Mouse (Mus musculus) MEL (cell line): Measurements from ENCODE around the gene Tnrc6c. TPM values are rescaled to one million over a fixed set of nuclear protein-coding genes. Genes with fewer than 3 reads are reported as not detected.
A peak's percentile ranks its signal among the peaks of the same experiment; 100 is the strongest.

Source experiments
- DNase-seq: peaks from one replicate; pipeline ENCODE4 v3.0.0; 2011; ENCODE audit warnings: low read depth, low spot score
- H3K27ac ChIP-seq: 2 replicates; pipeline ENCODE4 v1.5.1; 2012; ENCODE audit warnings: low read depth, mild to moderate bottlenecking, control low read depth, low read length, moderate library complexity; ENCODE audit not compliant: control insufficient read depth
- H3K27me3 ChIP-seq, 2 experiments: fragments of 150-350 bp in 1 of 2; sonication (generic) in 1 of 2; 2 replicates each; pipeline ENCODE4 v1.6.1; 2012; ENCODE audit warnings: low read length in 2 of 2, mild to moderate bottlenecking in 2 of 2, improper control_type of control experiment in 1 of 2, moderate library complexity in 1 of 2; ENCODE audit not compliant: insufficient read depth in 2 of 2, control insufficient read depth in 1 of 2
- H3K36me3 ChIP-seq, 2 experiments: 2 replicates each; pipeline ENCODE4 v1.6.1; 2012 to 2014; ENCODE audit warnings: low read length in 2 of 2, improper control_type of control experiment in 1 of 2, inconsistent platforms in 1 of 2, mild to moderate bottlenecking in 1 of 2; ENCODE audit not compliant: insufficient read depth in 2 of 2, control insufficient read depth in 1 of 2
- H3K4me1 ChIP-seq, 2 experiments: fragments of 150-350 bp in 1 of 2; sonication (generic) in 1 of 2; 2 replicates each; pipeline ENCODE4 v1.6.1; 2012; ENCODE audit warnings: low read length in 2 of 2, improper control_type of control experiment in 1 of 2, mild to moderate bottlenecking in 1 of 2; ENCODE audit not compliant: insufficient read depth in 2 of 2, control insufficient read depth in 1 of 2
- H3K4me3 ChIP-seq, 2 experiments: fragments of 150-350 bp in 1 of 2; sonication (generic) in 1 of 2; 2 replicates each; pipeline ENCODE4 v1.5.1; 2012; ENCODE audit warnings: low read depth in 2 of 2, low read length in 2 of 2, mild to moderate bottlenecking in 2 of 2, moderate library complexity in 2 of 2, control low read depth in 1 of 2, improper control_type of control experiment in 1 of 2; ENCODE audit not compliant: control insufficient read depth in 1 of 2, insufficient read depth in 1 of 2
- H3K79me2 ChIP-seq: 2 replicates; pipeline ENCODE4 v1.6.1; 2012; ENCODE audit warnings: mild to moderate bottlenecking, low read length, moderate library complexity; ENCODE audit not compliant: control insufficient read depth, poor library complexity, insufficient read depth
- H3K9ac ChIP-seq: 2 replicates; pipeline ENCODE4 v1.6.1; 2012; ENCODE audit warnings: low read depth, mild to moderate bottlenecking, control low read depth, low read length, moderate library complexity; ENCODE audit not compliant: control insufficient read depth, poor library complexity, severe bottlenecking
- H3K9me3 ChIP-seq: fragments of 150-350 bp; sonication (generic); replicated peaks from 2 replicates; pipeline ENCODE4 v1.6.1; 2012; ENCODE audit warnings: mild to moderate bottlenecking, low read length, improper control_type of control experiment, moderate library complexity; ENCODE audit not compliant: insufficient read depth
- BHLHE40 ChIP-seq: IDR thresholded peaks from 2 replicates; pipeline ENCODE4 v1.6.1; 2012; ENCODE audit warnings: low read depth, mild to moderate bottlenecking, inconsistent platforms, low read length, improper control_type of control experiment, borderline replicate concordance
- CHD2 ChIP-seq: IDR thresholded peaks from 2 replicates; pipeline ENCODE4 v1.6.1; 2011; ENCODE audit warnings: low read length, improper control_type of control experiment
- CTCF ChIP-seq, 3 experiments: IDR thresholded peaks in 2 of 3; conservative IDR thresholded peaks in 1 of 3; 2 replicates each; pipeline ENCODE4 v1.5.1; 2011 to 2012; ENCODE audit warnings: low read length in 3 of 3, low read depth in 2 of 3, mild to moderate bottlenecking in 2 of 3, improper control_type of control experiment in 1 of 3, inconsistent platforms in 1 of 3, mixed read lengths in 1 of 3, moderate library complexity in 1 of 3; ENCODE audit not compliant: control insufficient read depth in 1 of 3, insufficient read depth in 1 of 3, poor library complexity in 1 of 3, severe bottlenecking in 1 of 3
- ELF1 ChIP-seq: IDR thresholded peaks from 2 replicates; pipeline ENCODE4 v1.6.1; 2014; ENCODE audit warnings: low read depth, mild to moderate bottlenecking, inconsistent platforms, low read length, improper control_type of control experiment, moderate library complexity
- GABPA ChIP-seq: IDR thresholded peaks from 2 replicates; pipeline ENCODE4 v1.6.1; 2012; ENCODE audit warnings: low read depth, mild to moderate bottlenecking, inconsistent platforms, low read length, improper control_type of control experiment, moderate library complexity
- GATA1 ChIP-seq: IDR thresholded peaks from 2 replicates; pipeline ENCODE4 v1.6.1; 2011; ENCODE audit warnings: low read depth, low read length, improper control_type of control experiment
- HCFC1 ChIP-seq: IDR thresholded peaks from 2 replicates; pipeline ENCODE4 v1.6.1; 2012; ENCODE audit warnings: low read depth, mild to moderate bottlenecking, inconsistent platforms, low read length, improper control_type of control experiment, moderate library complexity
- JUND ChIP-seq: IDR thresholded peaks from 2 replicates; pipeline ENCODE4 v1.6.1; 2011; ENCODE audit warnings: low read depth, mild to moderate bottlenecking, improper control_type of control experiment, low read length
- MAFK ChIP-seq: IDR thresholded peaks from 2 replicates; pipeline ENCODE4 v1.6.1; 2011; ENCODE audit warnings: low read depth, mild to moderate bottlenecking, low read length, improper control_type of control experiment, borderline replicate concordance
- MAX ChIP-seq: IDR thresholded peaks from 2 replicates; pipeline ENCODE4 v1.6.1; 2011; ENCODE audit warnings: low read length, improper control_type of control experiment
- MAZ ChIP-seq: IDR thresholded peaks from 2 replicates; pipeline ENCODE4 v1.6.1; 2012; ENCODE audit warnings: low read depth, mild to moderate bottlenecking, inconsistent platforms, low read length, improper control_type of control experiment
- MEF2A ChIP-seq: IDR thresholded peaks from 2 replicates; pipeline ENCODE4 v1.6.1; 2014; ENCODE audit warnings: low read depth, mild to moderate bottlenecking, inconsistent platforms, low read length, improper control_type of control experiment; ENCODE audit not compliant: poor library complexity, insufficient replicate concordance, severe bottlenecking; ENCODE audit errors: extremely low read depth
- MXI1 ChIP-seq: IDR thresholded peaks from 2 replicates; pipeline ENCODE4 v1.6.1; 2011; ENCODE audit warnings: mild to moderate bottlenecking, low read depth, low read length, improper control_type of control experiment
- MYC ChIP-seq: IDR thresholded peaks from 2 replicates; pipeline ENCODE4 v1.6.1; 2011; ENCODE audit warnings: low read depth, mild to moderate bottlenecking, low read length, improper control_type of control experiment, moderate library complexity
- NELFE ChIP-seq: IDR thresholded peaks from 2 replicates; pipeline ENCODE4 v1.6.1; 2011; ENCODE audit warnings: low read depth, low read length, improper control_type of control experiment
- POLR2A ChIP-seq, 2 experiments: IDR thresholded peaks; 2 replicates each; pipeline ENCODE4 v1.6.1; 2011 to 2012; ENCODE audit warnings: low read length in 2 of 2, mild to moderate bottlenecking in 2 of 2, control low read depth in 1 of 2, improper control_type of control experiment in 1 of 2, low read depth in 1 of 2, moderate library complexity in 1 of 2; ENCODE audit not compliant: control insufficient read depth in 1 of 2, insufficient read depth in 1 of 2, poor library complexity in 1 of 2
- POLR2AphosphoS2 ChIP-seq: IDR thresholded peaks from 2 replicates; pipeline ENCODE4 v1.6.1; 2011; ENCODE audit warnings: low read length, improper control_type of control experiment
- RCOR1 ChIP-seq: IDR thresholded peaks from 2 replicates; pipeline ENCODE4 v1.6.1; 2012; ENCODE audit warnings: low read depth, mild to moderate bottlenecking, inconsistent platforms, low read length, improper control_type of control experiment
- SIN3A ChIP-seq: IDR thresholded peaks from 2 replicates; pipeline ENCODE4 v1.6.1; 2012; ENCODE audit warnings: low read length, improper control_type of control experiment, inconsistent platforms
- SMC3 ChIP-seq: IDR thresholded peaks from 2 replicates; pipeline ENCODE4 v1.6.1; 2011; ENCODE audit warnings: low read depth, low read length, improper control_type of control experiment
- TAL1 ChIP-seq: IDR thresholded peaks from 2 replicates; pipeline ENCODE4 v1.6.1; 2012; ENCODE audit warnings: mild to moderate bottlenecking, inconsistent platforms, low read length, moderate library complexity, mixed read lengths
- TBP ChIP-seq: IDR thresholded peaks from 2 replicates; pipeline ENCODE4 v1.8.0; 2011; ENCODE audit warnings: low read depth, low read length, improper control_type of control experiment
- TCF12 ChIP-seq: IDR thresholded peaks from 2 replicates; pipeline ENCODE4 v1.6.1; 2014; ENCODE audit warnings: low read depth, mild to moderate bottlenecking, inconsistent platforms, low read length, improper control_type of control experiment, moderate library complexity
- UBTF ChIP-seq: IDR thresholded peaks from 2 replicates; pipeline ENCODE4 v1.6.1; 2012; ENCODE audit warnings: low read depth, mild to moderate bottlenecking, inconsistent platforms, low read length, improper control_type of control experiment, moderate library complexity, borderline replicate concordance; ENCODE audit not compliant: insufficient read depth
- USF1 ChIP-seq: IDR thresholded peaks from 2 replicates; pipeline ENCODE4 v1.6.1; 2014; ENCODE audit warnings: low read depth, mild to moderate bottlenecking, inconsistent platforms, low read length, improper control_type of control experiment, moderate library complexity
- USF2 ChIP-seq, 2 experiments: IDR thresholded peaks; 2 replicates each; pipeline ENCODE4 v1.6.1; 2011 to 2012; ENCODE audit warnings: improper control_type of control experiment in 2 of 2, low read length in 2 of 2, borderline replicate concordance in 1 of 2, inconsistent platforms in 1 of 2, low read depth in 1 of 2, mild to moderate bottlenecking in 1 of 2; ENCODE audit not compliant: insufficient read depth in 1 of 2
- ZC3H11A ChIP-seq: IDR thresholded peaks from 2 replicates; pipeline ENCODE4 v1.6.1; 2012; ENCODE audit warnings: low read depth, mild to moderate bottlenecking, inconsistent platforms, low read length, improper control_type of control experiment
- ZKSCAN1 ChIP-seq: IDR thresholded peaks from 2 replicates; pipeline ENCODE4 v1.6.1; 2012; ENCODE audit warnings: low read depth, mild to moderate bottlenecking, inconsistent platforms, low read length, improper control_type of control experiment, moderate library complexity
- ZMIZ1 ChIP-seq: IDR thresholded peaks from 2 replicates; pipeline ENCODE4 v1.6.1; 2012; ENCODE audit warnings: low read depth, mild to moderate bottlenecking, inconsistent platforms, low read length, improper control_type of control experiment, moderate library complexity
- polyA plus RNA-seq, 2 experiments: library from polyadenylated mRNA; stranded (reverse) in 1 of 2; unstranded in 1 of 2; fragments of >175 nt in 1 of 2; fragments of >200 nt in 1 of 2; gene quantifications; 2 replicates each; pipeline versions ENCODE4 v1.2.1 to v1.2.4; 2012; ENCODE audit warnings: low replicate concordance in 2 of 2, low read depth in 1 of 2; ENCODE audit not compliant: insufficient read length in 2 of 2, insufficient read depth in 1 of 2, missing spikeins in 1 of 2
- total RNA-seq: library from RNA; depleted of rRNA; stranded (reverse); fragments of 300-350 nt; gene quantifications from 2 replicates; pipeline ENCODE4 v1.2.3, GENCODE M21; 2012

The Tnrc6c gene
- total and polyA plus RNA-seq, 3 experiments = 16.0 to 19.1 TPM; not detected in 1

DNA sequence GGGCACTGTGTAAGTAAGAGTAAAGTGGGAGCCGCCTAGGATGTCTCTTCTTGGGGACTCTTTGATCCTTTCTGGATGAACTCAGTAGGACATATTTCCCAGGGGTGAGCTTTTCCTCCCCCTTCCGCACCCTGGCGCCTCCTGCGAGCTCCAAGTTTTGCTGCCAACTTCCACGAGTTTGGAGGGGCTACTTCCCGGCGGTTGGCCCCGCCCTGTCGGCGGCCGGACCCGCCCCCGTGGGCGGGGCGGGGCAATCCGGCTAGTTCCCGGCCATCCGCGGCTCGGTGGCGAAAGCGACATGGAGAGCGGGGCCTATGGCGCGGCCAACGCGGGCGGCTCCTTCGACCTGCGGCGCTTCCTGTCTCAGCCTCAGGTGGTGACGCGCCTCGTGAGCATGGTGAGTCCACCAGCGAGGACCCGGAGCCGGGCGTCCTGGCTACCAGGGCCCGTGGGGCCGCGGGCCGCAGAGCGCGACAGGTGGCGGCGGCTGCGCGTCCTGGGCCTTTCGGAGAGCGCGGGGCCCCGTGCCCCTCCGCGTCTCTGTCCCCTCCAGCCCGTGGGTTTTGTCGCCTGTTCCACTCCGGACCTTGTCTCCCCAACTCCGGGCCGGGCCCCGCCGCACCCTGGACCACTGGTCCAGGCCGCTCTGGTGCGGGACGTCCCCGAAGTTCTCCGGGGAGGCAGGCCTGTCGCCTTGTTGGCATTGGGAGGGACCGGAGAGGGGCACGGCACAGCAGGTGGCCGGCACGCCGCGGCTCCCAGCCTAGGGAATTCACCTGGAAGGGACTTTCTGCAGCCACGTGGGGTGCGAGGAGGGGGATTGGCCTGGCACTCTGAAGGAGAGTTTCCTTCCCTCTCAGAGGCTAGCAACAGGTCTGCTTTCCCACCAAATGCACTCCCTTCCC, 155.6 kb downstream of the Tnrc6c start, which contains the start of the genes Gm20708 and Syngr2 (continued):
- TF ChIP-seq BHLHE40 (no peak), USF2 (IDR thresholded peaks at IDR 0.05; ENCODE audit: borderline replicate concordance in 1 of 2, insufficient read depth in 1 of 2, low read depth in 1 of 2, low read length in 2 of 2) (no peak), MAFK (no peak), USF1 (no peak), ZKSCAN1 (no peak), ZC3H11A (no peak), MXI1 (peak; percentile 91), MEF2A (peak; percentile 21; the same call in 1 of the 2 replicates), POLR2AphosphoS2 (peak; percentile 85), GABPA (no peak), JUND (no peak), NELFE (peak; percentile 88), CTCF (IDR thresholded peaks at IDR 0.05 in 2 of 3, conservative IDR thresholded peaks at IDR 0.05 in 1 of 3; ENCODE audit: control insufficient read depth in 1 of 3, insufficient read depth in 1 of 3, low read depth in 2 of 3, low read length in 3 of 3, poor library complexity in 1 of 3, severe bottlenecking in 1 of 3) (no peak), UBTF (peak; percentile 94; the same call in 1 of the 2 replicates), MYC (peak; percentile 70; the same call in 1 of the 2 replicates), TCF12 (peak; percentile 61), MAZ (no peak; the same call in 1 of the 2 replicates)

DNA sequence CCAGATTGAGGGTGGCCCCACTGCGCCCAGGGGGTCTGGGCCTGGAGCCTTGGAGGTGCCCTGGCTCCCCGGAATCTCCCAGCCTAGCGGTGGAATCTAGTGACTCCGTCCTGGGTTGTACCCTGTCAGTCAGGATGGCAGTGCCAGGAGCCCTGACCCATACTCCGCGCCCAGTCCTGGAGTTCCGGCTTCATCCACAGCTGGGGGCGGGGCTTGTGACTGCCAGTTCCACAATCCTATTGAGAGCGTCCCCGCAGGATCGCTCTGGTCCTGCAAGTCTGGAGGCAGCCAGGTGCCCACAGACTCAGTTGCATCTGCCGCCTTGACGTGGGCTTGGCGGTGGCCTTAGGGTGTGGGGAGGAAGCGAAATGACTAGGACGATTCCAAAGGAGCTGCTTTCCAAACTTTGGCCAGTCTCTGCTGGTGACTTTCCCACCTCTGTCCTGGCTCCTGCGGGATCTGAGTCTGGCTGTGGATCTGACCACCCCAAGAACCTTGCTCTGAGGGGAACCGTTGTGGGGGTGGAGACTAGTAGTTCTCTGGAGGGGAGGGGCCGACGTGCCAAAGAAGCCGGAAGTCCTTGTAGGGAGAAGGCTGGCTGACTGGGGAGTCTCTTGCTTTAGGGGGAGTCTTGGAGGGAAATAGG, 156.4 kb downstream of the Tnrc6c start:
- H3K9me3 ChIP-seq = no peaks in the 10 kb centered on the region
- H3K4me3 ChIP-seq = peak overlapping the region; percentile 86 to 98
- peak overlapping the region; percentile 78 for H3K27ac ChIP-seq
- no peaks in the 10 kb centered on the region for H3K27me3 ChIP-seq
- peaks cover 4 to 11% of the 10 kb centered on the region in 2 experiments for H3K4me1 ChIP-seq
- H3K79me2 ChIP-seq = peaks cover 36% of the 10 kb centered on the region
- peaks cover 2 to 8% of the 10 kb centered on the region in 2 experiments; a peak in 2 of 4 replicates for H3K36me3 ChIP-seq
- H3K9ac ChIP-seq = peak overlapping the region; percentile 90
- DNase-seq = peak; percentile 95
- 0 out of 2 replicates have a peak, but pooled peaks have one; percentile 18 for TF ChIP-seq ZKSCAN1
- TF ChIP-seq TCF12 = 0 out of 2 replicates have a peak, but pooled peaks have one; percentile 10
- TF ChIP-seq MAX = peak; percentile 8; the same call in 1 of the 2 replicates
- peak; percentile 85 for TF ChIP-seq ELF1
- TF ChIP-seq JUND = no peak
- no peak for TF ChIP-seq GATA1
- TF ChIP-seq NELFE = peak; percentile 63
- peak; percentile 41; the same call in 1 of the 2 replicates for TF ChIP-seq HCFC1
- no peak for TF ChIP-seq MAFK
- peak; percentile 82; the same call in 1 of the 2 replicates for TF ChIP-seq POLR2AphosphoS2
- peak; percentile 32 to 48 (median 33); a peak in 5 of 6 replicates for TF ChIP-seq CTCF (IDR thresholded peaks at IDR 0.05 in 2 of 3, conservative IDR thresholded peaks at IDR 0.05 in 1 of 3; ENCODE audit: control insufficient read depth in 1 of 3, insufficient read depth in 1 of 3, low read depth in 2 of 3, low read length in 3 of 3, poor library complexity in 1 of 3, severe bottlenecking in 1 of 3)
- peak; percentile 21; the same call in 1 of the 2 replicates for TF ChIP-seq SMC3
- peak; percentile 81; the same call in 1 of the 2 replicates for TF ChIP-seq MAZ
- TF ChIP-seq RCOR1 = 0 out of 2 replicates have a peak, but pooled peaks have one; percentile 0
- no peak for TF ChIP-seq TAL1
- TF ChIP-seq ZMIZ1 = peak; percentile 33; the same call in 1 of the 2 replicates
- TF ChIP-seq BHLHE40 = no peak
- peak; percentile 5; the same call in 1 of the 2 replicates for TF ChIP-seq CHD2
- peak; percentile 44 to 59; a peak in 1 of 4 replicates for TF ChIP-seq POLR2A (IDR thresholded peaks at IDR 0.05; ENCODE audit: control insufficient read depth in 1 of 2, insufficient read depth in 1 of 2, low read depth in 1 of 2, low read length in 2 of 2, poor library complexity in 1 of 2)
- peak; percentile 76 for TF ChIP-seq SIN3A
- peak; percentile 93 for TF ChIP-seq TBP
